Mouse (Mus musculus) cortical plate, adult 2 months (tissue): ENCODE data around the gene Ddr2.

ENCODE experiments used
- CTCF ChIP-seq: fragments of 200-500 bp; IDR thresholded peaks from 2 replicates; pipeline ENCODE4 v1.5.1; 2011; ENCODE audit warnings: mild to moderate bottlenecking, control low read depth, low read length; ENCODE audit not compliant: insufficient read depth; ENCODE audit errors: extremely low read depth
- POLR2A ChIP-seq: fragments of 200-500 bp; IDR thresholded peaks from 2 replicates; pipeline ENCODE4 v1.6.1; 2011; ENCODE audit warnings: mild to moderate bottlenecking, low read length, control low read depth; ENCODE audit not compliant: insufficient read depth; ENCODE audit errors: extremely low read depth

GRCm38 (mm10) chr1:170159707-170160106 lies 49.1 kb upstream of the Ddr2 start:
- TF ChIP-seq CTCF (no peak), POLR2A (no peak)
